Mouse (Mus musculus) urinary bladder, adult 18-20 months (tissue): ENCODE measurements around the gene Cfap20.

Experiments used
- DNase-seq, 2 experiments: peaks; one replicate each; pipeline ENCODE4 v3.0.0; 2022; ENCODE audit warnings: low spot score in 2 of 2, mixed read lengths in 2 of 2

Cfap20 gene

DNA sequence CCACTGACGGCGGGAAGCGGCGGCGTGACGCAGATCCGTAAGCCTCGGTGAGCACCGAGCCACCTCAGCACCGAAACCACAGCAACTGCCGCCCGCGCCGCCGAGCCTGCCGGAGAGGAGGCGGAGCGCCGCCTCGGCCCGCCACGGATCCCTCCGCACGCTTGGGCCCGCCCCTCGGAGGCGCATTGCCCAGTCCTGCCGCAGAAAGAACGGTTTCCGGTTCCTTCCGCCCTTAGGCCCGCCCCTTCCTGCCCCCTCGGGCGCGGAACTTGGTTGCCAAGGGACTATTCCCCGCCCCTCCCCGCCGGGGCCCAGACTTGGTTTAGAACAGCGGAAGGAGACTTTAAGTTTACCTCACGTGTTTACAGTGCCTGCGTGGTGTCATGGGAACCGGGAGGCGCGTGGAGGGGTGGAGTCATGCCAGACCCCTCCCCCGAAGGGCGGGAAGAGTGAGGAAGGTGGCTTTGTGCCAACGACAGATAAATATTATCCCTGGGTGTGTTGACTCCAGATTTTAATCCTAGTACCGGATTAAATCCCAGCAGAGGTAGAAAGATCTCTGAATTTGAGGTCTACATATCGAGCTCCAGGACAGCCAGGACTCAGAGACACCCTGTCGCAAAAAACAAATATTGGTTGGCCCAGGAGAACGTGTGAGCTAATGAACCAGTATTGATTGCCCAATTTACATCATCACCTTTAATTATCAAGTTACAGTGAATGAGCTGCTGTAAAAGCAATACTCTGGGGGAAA, at the start of gene Cfap20:
TSS of gene Cfap20 (minus strand) at position 184 of the 754 bp plus-strand sequence.
- DNase-seq = peak; percentile 98 to 100

DNA sequence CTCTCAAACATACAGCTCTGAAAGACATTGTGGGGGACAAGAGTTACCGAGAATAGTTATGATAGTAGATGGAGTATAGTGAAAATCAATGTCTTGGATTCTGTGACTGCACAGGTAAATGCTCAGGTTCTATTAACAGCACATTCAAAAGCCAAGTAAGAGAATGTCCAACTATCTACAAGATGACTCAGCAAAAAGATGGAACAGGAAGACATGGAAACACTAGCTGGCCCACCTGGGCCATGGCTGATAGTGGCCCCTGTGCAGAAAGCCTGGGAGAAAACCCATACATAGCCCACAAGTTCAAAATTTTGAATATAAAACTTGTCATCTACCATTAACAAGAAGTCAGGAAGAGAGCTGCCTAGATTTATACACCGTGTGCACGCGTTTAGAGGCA, 35.3 kb upstream of the Cfap20 start:
- no peak for DNase-seq

DNA sequence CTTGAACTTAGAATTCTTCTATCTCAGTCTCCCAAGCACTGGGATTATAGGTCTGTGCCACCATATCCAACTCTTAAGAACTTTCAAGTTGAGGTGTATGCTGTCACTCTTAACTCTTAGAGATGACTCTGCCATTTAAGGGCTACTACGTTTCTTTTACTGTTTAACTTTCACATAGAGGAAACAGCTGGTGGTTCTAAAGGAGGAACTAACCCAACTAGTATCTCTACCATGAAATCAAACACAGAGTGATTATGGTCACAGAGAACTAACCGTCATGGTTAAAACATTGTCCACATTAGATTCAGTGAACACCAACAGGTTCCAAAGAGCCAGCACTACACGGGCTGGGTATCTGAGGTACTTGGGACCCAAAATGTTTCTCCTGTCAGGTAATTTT, 34.3 kb upstream of the Cfap20 start:
- no peak for DNase-seq

DNA sequence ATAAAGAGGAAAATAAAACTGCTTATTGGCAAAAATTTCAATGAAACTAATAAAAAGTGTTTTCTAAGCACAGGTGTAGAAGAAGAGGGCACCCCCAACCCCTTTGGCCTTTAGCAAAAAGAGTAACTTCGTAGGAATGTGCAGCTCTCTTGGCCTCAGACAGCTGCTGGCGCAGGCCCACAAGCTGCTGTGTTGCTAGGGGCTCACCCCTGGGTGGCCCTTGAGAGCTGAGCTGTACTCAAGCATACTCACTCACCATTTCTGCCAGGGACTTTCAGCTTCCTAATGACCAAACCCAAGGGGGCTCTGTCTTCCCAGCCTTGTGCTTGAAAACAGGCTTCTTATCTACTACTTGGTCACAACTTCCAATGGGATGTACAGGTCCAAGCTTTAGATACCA, 31.9 kb upstream of the Cfap20 start:
- no peak for DNase-seq

DNA sequence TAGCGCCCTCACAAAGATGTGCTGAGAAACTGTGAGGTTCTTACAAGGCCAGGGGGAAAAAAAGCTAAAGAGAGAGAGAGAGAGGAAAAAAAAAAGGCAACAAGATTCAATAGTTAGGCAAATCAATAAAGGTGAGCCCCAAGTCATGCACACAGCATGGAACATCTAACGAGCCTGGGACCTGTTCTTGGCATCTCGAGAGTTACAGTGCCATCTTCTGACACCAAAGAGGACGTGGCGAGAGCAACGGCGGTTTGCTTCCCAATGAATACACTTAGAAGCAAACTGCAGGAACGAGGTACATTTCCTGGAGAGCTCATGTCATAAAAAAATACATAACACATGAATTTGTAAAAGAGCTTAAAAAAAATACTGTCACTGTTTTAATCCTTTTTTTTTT, 17.8 kb upstream of the Cfap20 start:
- DNase-seq = no peak

DNA sequence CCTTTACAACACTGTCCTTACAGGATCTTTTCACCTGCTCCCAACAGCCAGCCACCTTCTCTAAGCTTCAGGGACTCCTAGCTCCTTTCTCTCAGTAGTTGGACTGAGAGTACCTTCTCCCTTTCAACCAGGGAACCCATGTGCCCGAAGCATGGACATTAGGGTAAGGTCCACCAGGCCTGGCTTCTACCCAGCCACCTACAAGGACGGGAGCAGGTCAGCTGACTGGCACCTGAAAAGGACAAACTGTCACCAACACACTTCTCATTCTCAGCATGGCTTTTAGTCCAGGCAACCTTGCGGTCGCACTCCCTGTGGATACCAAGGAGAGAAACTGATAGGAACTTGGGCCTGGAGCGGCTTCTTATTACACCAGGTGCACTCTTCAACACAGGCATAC, 15.6 kb upstream of the Cfap20 start:
- no peak for DNase-seq

DNA sequence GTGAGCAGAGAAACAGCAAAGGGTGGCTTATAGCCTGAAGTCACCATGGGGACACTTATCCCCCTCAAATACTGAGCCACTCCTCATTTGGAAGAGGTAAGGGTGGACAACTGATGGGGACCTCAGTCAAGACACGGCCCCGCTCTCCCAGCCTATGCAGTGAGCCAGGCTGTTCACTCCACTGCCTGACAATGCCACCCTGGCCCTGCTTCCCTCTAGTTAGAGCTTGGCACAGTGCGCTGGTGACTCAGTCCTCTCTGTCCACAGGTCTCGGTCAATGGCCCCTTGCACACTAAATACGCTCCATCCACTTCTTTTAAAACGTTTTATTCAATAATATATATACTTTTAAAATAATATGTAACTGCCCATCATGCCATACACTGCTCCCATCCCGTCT, 13.0 kb upstream of the Cfap20 start:
- no peak for DNase-seq

DNA sequence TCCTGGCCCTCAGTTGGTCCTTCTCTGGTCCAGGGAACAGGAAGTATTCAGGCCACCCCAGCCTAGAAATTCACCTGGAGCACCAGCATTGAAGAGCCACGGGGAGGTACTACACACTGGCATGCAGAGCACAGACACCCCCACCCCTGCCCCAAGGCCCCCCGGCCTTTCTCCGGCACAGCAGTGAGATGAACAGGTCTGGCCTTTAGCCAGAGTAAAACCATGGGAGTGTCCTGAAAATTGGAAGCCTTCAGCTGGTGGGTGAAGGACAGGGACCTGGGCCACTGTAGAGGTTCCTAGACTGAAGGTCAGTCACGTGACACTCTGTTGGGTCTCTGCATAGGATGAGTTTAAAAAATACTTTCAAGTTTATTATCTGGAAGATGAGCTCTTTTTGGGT, 10.4 kb upstream of the Cfap20 start:
- no peak for DNase-seq

DNA sequence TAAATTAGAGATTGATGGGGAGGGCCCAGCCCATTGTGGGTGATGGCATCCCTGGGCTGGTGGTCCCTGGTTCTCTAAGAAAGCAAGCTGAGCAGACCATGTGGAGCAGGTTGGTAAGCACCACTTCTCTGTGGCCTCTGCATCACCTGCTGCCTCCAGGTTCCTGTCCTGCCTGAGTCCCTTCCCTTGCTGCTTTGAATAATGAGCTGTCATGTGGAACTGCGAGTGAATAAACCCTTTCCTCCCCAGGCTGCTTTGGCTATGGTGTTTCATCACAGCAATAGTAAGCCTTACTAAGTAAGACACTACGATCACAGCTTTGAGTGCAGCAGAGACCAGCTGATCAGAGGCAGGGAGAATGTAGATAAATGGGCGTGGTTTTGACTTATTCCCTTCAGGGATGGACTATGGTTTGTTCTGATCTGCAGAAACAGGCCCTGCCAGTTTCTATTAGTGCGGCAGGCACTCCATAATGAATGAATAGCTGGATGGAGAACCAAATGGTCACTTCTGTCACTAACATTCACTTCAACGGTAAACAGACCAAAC, 6.9 kb upstream of the Cfap20 start:
- no peak for DNase-seq

DNA sequence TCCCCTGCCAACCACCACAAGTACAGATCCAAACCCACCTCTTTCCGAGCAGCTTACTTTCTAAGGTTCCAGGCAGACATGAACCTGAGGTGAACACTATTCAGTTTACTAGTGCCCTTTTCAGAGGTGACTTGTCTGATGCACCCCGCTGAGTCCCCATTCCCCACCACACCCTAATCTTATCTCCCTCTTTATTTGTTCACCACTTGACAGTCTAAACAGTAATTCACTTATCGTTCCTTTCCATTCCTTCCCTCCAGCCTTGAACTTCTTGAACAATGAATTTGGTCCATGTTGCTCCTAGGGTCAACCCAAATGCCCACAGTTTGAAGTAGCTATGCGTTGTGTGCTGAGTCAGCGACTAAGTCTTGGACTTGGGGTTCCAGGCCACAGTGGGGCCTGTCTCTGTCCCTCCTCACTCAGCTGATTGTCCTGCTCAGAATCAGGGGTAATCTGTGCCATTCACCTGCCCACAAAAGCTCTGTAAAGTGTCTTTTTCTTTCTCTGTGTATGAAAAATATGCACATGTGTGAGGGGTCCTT, 5.6 kb upstream of the Cfap20 start:
- no peak for DNase-seq

DNA sequence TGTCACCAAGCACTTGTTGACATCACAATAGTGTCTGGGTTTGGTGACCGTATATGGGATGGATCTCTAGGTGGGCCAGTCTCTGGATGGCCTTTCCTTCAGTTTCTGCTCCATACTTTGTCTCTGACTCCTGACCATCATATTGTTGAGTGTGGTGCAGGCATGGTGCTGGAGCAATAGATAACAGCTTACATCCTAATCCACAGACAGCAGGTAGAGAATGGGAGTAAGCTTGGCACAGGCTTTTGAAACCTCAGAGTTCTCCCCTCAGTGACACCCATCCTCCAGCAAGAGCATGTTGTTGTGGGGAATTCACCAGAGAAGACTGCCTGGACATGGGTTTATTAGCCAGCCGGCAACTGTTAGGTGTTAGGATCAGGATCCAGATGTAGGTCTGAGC, 4.8 kb upstream of the Cfap20 start:
- DNase-seq = no peak

DNA sequence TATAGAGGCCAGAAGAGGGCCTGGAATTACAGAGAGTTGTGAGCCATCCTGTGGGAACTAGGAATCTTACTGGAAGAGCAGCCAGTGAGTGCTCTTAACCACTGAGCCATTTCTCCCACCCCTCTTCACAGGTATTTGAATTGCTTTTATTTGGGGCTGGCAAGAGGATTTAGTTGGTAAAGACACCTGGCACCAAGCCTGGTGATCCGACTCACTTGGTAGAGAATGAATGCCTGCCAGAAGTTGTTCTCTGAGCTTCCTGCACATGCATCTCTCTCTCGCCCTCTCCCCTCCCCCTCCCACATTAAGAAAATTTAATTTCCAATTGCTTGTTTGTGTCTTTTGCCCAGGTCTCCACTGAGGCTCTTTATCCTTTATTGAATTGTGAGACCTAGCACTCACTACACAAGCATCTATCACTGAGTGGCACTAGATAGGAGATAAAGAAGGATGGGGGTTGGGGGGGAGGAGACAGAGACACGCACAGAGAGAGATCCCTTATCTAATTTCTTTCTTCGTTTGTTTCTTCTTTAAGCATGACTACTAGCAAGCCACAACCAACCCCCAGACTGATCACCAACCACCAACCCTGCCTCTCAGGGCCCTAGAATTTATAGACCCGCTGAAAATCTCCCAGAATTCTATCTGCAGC, 2.8 kb upstream of the Cfap20 start:
- DNase-seq = no peak

DNA sequence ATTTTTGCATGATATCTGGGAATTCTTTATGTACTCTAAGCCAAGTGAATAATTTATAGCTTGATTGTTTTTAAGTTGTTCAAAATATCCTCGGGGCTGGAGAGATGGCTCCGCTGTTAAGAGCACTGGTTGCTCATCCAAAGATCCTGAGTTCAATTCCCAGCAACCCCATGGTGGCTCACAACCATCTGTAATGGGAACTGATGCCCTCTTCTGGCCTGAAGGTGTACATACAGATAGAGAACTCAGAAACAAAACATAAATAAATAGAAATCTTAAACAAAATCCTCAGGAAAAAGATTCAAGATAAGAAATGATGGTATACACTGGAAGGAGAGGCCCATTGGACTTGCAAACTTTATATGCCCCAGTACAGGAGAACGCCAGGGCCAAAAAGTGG, 1.3 kb upstream of the Cfap20 start:
- DNase-seq = no peak

DNA sequence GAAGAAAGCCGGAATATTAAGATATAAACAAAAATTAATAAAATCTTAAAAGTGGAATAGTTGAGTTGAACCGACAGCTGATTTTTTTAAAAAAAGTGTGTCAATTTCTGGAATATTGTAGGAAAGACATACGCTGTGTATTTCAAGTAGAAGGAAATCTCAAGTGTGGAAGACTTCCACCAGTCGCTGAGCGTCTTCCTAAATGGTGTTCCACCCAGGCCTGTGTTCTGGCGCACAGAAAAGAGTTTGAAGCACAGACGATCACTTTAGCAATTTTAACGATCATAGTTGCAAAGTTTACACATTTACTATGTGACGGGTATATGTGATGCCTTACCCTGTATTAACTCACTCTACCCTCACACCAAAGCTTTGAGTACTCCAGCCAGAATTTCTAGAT, 802 bp upstream of the Cfap20 start:
- DNase-seq = no peak

DNA sequence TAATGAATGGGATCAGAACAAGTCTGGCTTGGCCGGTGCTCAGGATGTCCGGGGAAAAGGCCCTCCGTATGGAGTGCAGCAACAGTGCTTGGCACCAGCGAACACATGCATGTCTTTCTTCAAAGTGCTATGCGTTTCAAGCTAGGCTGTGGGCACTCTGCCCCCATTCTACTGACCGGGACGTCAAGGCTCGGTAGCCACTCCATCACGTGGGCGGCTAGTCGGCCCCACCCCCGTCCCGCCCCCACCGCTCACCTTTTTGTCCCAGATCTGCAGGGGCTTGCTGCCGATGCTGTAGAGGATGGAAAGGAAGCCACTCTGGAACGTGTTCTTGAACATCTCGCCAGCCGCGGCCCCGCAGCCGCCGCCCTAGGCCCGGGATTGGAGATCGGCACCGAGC, 436 bp downstream of the Cfap20 start:
- no peak for DNase-seq

DNA sequence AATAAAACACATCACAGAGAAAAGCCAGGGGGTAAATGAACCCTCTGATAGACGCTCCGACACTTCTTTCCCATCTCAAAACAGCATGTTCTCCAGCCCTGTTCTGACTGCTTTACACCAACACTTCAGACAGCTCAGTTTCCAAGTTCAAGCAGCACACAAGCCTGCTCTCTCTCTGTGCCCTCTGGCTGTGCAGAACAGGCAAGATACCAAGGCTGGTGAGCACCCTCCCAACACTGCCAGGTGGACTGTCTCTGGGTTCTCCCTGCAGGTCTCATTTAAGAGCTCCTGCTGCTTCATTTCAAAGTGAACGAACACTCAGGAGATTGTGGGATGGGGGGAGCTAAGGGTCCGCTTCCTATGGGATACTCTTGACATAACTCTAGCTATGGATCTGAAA, 1.5 kb downstream of the Cfap20 start:
- no peak for DNase-seq

DNA sequence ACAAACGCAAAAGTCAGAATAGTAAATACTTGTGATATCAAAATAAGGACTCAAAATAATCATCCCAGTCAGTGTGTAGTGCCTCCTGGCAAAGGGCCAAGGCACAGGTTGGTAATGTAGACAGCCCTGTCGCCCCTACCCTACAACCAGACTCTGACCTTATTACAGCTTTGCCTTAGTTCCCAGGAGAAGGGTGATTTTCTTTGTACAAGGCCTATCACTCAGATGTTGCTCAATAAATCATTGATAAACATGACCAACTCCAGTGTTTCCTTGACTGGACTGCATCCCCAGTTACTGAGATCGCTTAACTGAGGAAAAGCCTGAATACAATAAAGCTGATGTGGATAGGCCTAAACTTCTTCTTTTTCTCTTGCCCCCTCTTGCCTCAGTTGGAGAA, 2.2 kb downstream of the Cfap20 start:
- DNase-seq = no peak

DNA sequence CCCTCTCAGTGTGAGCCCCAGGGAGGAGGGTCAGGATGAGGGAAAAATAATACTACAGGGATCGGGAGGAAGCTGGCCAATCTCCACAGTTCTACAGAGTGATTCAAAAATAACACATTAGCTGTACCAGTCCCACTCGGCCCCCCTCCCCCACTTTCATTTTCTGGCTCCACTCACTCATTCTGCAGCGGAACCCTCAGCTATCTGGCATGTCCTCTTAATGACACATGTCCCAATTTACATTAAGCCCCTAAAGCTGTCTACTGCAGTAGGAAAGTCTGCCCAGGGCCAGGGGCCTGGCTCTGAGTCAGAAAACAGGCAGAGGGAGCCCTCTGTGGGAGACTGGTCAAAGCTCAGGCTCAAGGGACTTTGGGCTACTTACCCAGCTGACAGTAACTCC, 4.7 kb downstream of the Cfap20 start:
- DNase-seq = no peak

DNA sequence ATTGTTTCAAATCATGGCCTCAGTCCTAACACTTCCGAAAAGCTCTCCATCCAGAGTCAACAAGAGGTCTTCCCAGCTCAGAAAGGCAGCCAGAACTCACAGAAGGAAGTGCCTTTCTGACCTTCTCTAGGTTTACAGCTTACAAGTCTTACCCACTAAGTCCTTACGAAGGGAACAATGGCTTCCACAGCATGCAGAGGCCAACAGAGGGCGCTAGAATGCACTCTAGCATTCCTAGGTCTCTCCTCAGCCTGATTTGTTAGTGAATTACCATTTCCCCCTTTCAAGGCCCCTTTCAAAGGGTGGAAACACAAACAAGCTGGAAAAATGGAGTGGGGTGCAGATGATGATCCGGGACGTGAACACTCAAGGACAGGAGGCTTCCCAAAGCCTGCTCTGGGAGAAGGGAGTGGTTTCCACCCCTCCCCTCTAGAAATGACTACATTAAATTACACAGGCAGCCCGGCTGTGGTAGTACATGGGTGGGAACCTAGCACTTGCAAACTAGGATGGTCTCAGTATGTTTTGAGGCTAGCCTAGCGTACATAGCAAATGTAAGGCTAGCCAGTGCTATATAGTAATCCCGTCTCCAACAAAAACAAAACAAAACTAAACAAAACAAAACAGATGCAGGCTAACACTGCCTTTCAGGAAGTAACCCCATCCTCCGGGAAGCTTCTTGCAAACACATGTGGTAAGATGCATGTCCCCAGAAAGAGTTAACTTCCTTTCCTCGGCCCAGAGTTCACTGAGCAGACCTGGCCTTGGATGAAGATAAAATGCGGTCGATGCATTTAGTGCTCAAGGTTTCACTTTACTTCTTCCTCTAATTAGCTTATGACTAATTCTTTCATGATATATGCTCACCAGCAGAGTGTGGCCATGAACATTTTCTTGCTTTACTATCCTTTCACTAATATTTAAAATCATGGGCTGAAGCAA, 6.8 kb downstream of the Cfap20 start:
- peak; percentile 40 to 44 for DNase-seq

DNA sequence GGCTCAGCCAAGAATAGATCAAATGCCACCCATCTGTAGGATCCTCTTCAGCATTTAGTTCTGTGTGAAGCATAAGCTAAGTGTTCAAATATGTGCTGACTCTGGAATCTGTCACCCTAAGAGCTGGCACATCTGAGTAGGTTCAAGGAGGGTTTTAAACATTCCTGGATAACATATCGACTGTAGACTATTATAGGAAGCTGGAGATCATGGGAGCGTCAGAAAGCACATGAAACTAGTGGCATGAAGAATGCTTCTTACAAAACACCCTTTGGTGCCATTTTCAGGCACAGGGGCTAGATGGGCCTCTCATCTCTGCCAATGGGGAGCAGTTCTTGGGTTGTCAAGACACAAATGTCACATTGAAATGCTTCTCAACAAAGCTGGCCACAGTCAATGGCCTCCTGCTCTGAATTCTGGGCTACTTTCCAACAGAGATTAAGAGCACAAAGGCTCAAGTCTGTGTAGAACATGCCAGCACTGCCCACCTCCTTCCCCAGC, 7.8 kb downstream of the Cfap20 start:
- DNase-seq = no peak

DNA sequence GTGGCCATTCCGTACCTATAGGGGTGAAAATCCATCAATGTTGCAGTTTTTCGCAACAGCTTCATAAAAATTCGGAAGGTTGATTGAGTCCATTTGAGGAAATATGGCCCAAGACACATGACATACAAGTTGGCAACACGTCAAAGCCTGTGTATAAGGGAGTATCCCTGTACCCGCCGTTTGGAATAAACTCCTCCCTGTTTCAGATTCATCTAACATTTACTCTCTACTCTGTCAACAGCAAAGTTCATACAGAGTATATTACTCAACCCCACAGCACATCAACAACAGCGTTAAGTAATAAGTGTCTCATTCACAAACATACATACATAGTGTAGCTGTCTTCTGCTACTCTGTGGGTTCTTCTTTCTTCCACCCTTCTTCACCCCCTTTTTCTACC, 10.0 kb downstream of the Cfap20 start:
- DNase-seq = no peak
